Mouse (Mus musculus): ENCODE results near the gene Zbtb18. TPM values are rescaled to one million over a fixed set of nuclear protein-coding genes. Genes with fewer than 3 reads are reported as not detected.

The Zbtb18 gene
- polyA plus RNA-seq, 1 experiment = 23.3 TPM

DNA sequence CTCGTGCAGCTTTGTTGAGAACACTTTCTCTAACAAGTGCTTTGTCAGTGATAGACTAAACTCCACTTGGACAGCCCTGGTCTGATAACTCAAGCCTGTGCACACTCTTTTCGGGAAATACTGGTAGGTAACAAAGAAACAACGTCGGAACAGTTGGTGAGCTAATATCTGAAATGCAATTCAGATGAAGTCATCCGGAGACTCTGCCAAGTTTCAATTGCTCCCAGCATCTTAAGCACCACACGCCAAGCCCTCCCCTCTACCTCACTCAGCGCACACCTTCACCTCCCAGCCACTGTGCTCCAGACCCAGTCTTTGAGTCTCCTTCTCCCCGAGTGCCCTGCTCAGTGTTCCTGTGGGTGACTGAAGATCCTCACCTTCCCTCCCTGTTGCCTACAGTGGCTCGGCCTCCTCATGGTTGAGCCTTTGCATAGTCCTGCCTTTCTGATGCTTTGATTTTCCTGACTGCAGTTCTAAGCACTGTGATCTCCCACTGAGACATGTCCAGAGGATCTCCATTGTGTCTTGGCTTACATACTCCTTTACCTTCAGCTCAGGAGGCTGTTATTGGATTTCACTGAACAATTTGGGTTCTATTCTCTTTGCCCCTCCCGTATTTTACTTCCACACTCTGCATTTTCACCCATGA is 37.3 kb downstream of the Zbtb18 start:
- TF ChIP-seq POLR2A (IDR thresholded peaks at IDR 0.05; ENCODE audit: control insufficient read depth, low read depth, low read length) (no peak), CTCF (IDR thresholded peaks at IDR 0.05; ENCODE audit: control insufficient read depth, insufficient read depth, insufficient replicate concordance, low read depth, low read length) (no peak)
- no peak overlapping the region for H3K27ac ChIP-seq (ENCODE audit: control insufficient read depth, insufficient read depth, low read depth, low read length)
- H3K36me3 ChIP-seq (ENCODE audit: control insufficient read depth, insufficient read depth, low read length) = no peaks in the 10 kb centered on the region
- no peaks in the 10 kb centered on the region for H3K4me1 ChIP-seq (ENCODE audit: control insufficient read depth, insufficient read depth, low read length)
- no peak overlapping the region for H3K4me3 ChIP-seq (ENCODE audit: control insufficient read depth, low read depth, low read length)
- H3K27me3 ChIP-seq (ENCODE audit: control insufficient read depth, insufficient read depth, low read length) = no peaks in the 10 kb centered on the region

DNA sequence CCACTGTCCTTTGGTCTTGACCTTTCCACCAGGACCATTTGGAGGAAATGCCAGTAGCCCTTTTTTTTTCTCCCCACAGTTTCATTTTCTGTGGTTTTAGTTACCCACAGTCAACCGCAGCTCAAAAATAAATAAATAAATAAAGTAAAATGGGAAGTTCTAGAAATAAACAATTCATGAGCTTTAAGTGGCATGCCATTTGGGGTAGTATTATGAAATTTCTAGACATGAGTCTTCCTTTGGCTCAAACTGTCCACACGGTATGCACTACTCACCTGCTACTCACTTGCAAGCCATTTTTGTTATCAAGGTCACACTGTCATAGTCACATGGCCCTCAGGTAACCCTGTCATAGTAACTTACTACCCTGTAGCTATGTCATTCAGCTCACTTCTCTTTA is 41.5 kb downstream of the Zbtb18 start:
- H3K4me1 ChIP-seq (ENCODE audit: control insufficient read depth, insufficient read depth, low read length) = no peaks in the 10 kb centered on the region
- no peak overlapping the region for H3K4me3 ChIP-seq (ENCODE audit: control insufficient read depth, low read depth, low read length)
- H3K27me3 ChIP-seq (ENCODE audit: control insufficient read depth, insufficient read depth, low read length) = no peaks in the 10 kb centered on the region
- H3K36me3 ChIP-seq (ENCODE audit: control insufficient read depth, insufficient read depth, low read length) = no peaks in the 10 kb centered on the region
- H3K27ac ChIP-seq (ENCODE audit: control insufficient read depth, insufficient read depth, low read depth, low read length) = no peak overlapping the region
- TF ChIP-seq POLR2A (IDR thresholded peaks at IDR 0.05; ENCODE audit: control insufficient read depth, low read depth, low read length) (no peak), CTCF (IDR thresholded peaks at IDR 0.05; ENCODE audit: control insufficient read depth, insufficient read depth, insufficient replicate concordance, low read depth, low read length) (no peak)

- H3K27me3 ChIP-seq (ENCODE audit: control insufficient read depth, insufficient read depth, low read length) = no peaks in the 10 kb centered on the region
- no peak for TF ChIP-seq POLR2A (IDR thresholded peaks at IDR 0.05; ENCODE audit: control insufficient read depth, low read depth, low read length)
- no peak for TF ChIP-seq CTCF (IDR thresholded peaks at IDR 0.05; ENCODE audit: control insufficient read depth, insufficient read depth, insufficient replicate concordance, low read depth, low read length)
- H3K4me3 ChIP-seq (ENCODE audit: control insufficient read depth, low read depth, low read length) = no peak overlapping the region
- no peaks in the 10 kb centered on the region for H3K36me3 ChIP-seq (ENCODE audit: control insufficient read depth, insufficient read depth, low read length)
- H3K27ac ChIP-seq (ENCODE audit: control insufficient read depth, insufficient read depth, low read depth, low read length) = no peak overlapping the region
- no peaks in the 10 kb centered on the region for H3K4me1 ChIP-seq (ENCODE audit: control insufficient read depth, insufficient read depth, low read length)
These were observed 42.1 kb downstream of the Zbtb18 start for GRCm38 (mm10) chr1:177484280-177484679.

DNA sequence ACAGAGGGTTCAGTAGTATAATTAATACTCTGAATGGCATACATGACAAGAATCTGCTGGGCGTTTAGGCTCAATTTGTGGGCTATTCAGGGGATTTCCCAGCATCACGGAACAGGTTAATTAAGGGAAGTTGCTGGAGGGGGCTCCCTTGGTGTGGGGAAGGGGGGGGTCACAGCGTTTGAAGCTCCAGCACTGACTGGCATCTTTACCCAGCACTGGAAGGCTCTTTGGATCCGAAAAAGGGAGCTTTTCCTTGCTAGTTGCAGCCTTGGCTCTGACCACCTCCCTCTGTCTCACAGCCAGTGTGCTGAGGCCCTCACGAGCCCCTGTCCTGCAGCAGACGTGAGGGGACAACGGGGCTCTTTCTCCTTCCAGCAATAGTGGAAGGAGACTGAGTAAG is 42.5 kb downstream of the Zbtb18 start:
- TF ChIP-seq POLR2A (IDR thresholded peaks at IDR 0.05; ENCODE audit: control insufficient read depth, low read depth, low read length) = no peak
- no peak for TF ChIP-seq CTCF (IDR thresholded peaks at IDR 0.05; ENCODE audit: control insufficient read depth, insufficient read depth, insufficient replicate concordance, low read depth, low read length)
- Histone ChIP-seq H3K36me3 (ENCODE audit: control insufficient read depth, insufficient read depth, low read length) (no peaks in the 10 kb centered on the region), H3K27me3 (ENCODE audit: control insufficient read depth, insufficient read depth, low read length) (no peaks in the 10 kb centered on the region), H3K4me3 (ENCODE audit: control insufficient read depth, low read depth, low read length) (no peak overlapping the region), H3K4me1 (ENCODE audit: control insufficient read depth, insufficient read depth, low read length) (no peaks in the 10 kb centered on the region), H3K27ac (ENCODE audit: control insufficient read depth, insufficient read depth, low read depth, low read length) (no peak overlapping the region)

DNA sequence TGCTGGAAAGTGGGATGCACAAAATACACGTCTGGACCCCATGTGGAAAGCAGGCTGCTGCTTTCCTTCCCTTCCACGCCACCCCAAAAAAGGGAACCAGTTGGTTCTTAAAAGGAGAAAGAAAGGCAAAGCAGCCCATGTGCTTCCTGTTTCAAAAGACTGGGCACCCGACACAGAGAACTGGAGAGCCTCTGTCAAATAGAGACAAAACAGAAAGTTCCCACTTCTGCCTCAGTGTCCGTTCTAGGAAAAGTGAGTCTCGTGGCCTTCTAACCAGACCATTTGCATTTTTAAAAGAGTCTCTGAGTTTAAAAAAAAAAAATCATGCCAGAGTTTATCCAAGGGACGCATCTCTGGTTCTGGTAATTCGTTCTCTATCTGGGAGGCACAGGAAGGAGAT is 47.7 kb downstream of the Zbtb18 start:
- Histone ChIP-seq H3K4me3 (ENCODE audit: control insufficient read depth, low read depth, low read length) (no peak overlapping the region), H3K36me3 (ENCODE audit: control insufficient read depth, insufficient read depth, low read length) (no peaks in the 10 kb centered on the region), H3K4me1 (ENCODE audit: control insufficient read depth, insufficient read depth, low read length) (no peaks in the 10 kb centered on the region), H3K27me3 (ENCODE audit: control insufficient read depth, insufficient read depth, low read length) (no peaks in the 10 kb centered on the region), H3K27ac (ENCODE audit: control insufficient read depth, insufficient read depth, low read depth, low read length) (no peak overlapping the region)
- TF ChIP-seq CTCF (IDR thresholded peaks at IDR 0.05; ENCODE audit: control insufficient read depth, insufficient read depth, insufficient replicate concordance, low read depth, low read length) (no peak), POLR2A (IDR thresholded peaks at IDR 0.05; ENCODE audit: control insufficient read depth, low read depth, low read length) (no peak)

- Histone ChIP-seq H3K4me1 (ENCODE audit: control insufficient read depth, insufficient read depth, low read length) (no peaks in the 10 kb centered on the region), H3K27ac (ENCODE audit: control insufficient read depth, insufficient read depth, low read depth, low read length) (no peak overlapping the region), H3K4me3 (ENCODE audit: control insufficient read depth, low read depth, low read length) (no peak overlapping the region), H3K27me3 (ENCODE audit: control insufficient read depth, insufficient read depth, low read length) (no peaks in the 10 kb centered on the region), H3K36me3 (ENCODE audit: control insufficient read depth, insufficient read depth, low read length) (no peaks in the 10 kb centered on the region)
- no peak for TF ChIP-seq CTCF (IDR thresholded peaks at IDR 0.05; ENCODE audit: control insufficient read depth, insufficient read depth, insufficient replicate concordance, low read depth, low read length)
- TF ChIP-seq POLR2A (IDR thresholded peaks at IDR 0.05; ENCODE audit: control insufficient read depth, low read depth, low read length) = no peak
These were observed 48.7 kb downstream of the Zbtb18 start for GRCm38 (mm10) chr1:177490808-177491207.

- Histone ChIP-seq H3K36me3 (ENCODE audit: control insufficient read depth, insufficient read depth, low read length) (no peaks in the 10 kb centered on the region), H3K27ac (ENCODE audit: control insufficient read depth, insufficient read depth, low read depth, low read length) (no peak overlapping the region), H3K4me3 (ENCODE audit: control insufficient read depth, low read depth, low read length) (no peak overlapping the region), H3K27me3 (ENCODE audit: control insufficient read depth, insufficient read depth, low read length) (no peaks in the 10 kb centered on the region), H3K4me1 (ENCODE audit: control insufficient read depth, insufficient read depth, low read length) (no peaks in the 10 kb centered on the region)
- TF ChIP-seq CTCF (IDR thresholded peaks at IDR 0.05; ENCODE audit: control insufficient read depth, insufficient read depth, insufficient replicate concordance, low read depth, low read length) = no peak
- no peak for TF ChIP-seq POLR2A (IDR thresholded peaks at IDR 0.05; ENCODE audit: control insufficient read depth, low read depth, low read length)
These were observed 49.1 kb downstream of the Zbtb18 start for GRCm38 (mm10) chr1:177491280-177491679.

Data from testis, adult 2 months (tissue).